Mouse (Mus musculus) liver, embryonic 11.5 days (tissue): Measurements from ENCODE around the gene Clec4f. TPM values are rescaled to one million over a fixed set of nuclear protein-coding genes. Genes with fewer than 3 reads are reported as not detected.

Experiments
- ATAC-seq: fragments of 200-750 bp; cut with Nextera tagmentation; replicated peaks from 2 replicates; pipeline ENCODE4 v1.8.0; 2017; ENCODE audit warnings: moderate number of reproducible peaks, mild to moderate bottlenecking, moderate TSS enrichment, moderate library complexity; ENCODE audit not compliant: low FRiP score
- DNase-seq: peaks from one replicate; pipeline ENCODE4 v3.0.0-alpha.2; 2017; ENCODE audit warnings: low spot score
- H3K27ac ChIP-seq: fragments of 300-500 bp; sonication (generic); 2 replicates; pipeline ENCODE4 v1.5.1; 2014; ENCODE audit warnings: mild to moderate bottlenecking, low read depth, low read length, control low read depth
- H3K27me3 ChIP-seq: fragments of 300-500 bp; sonication (generic); replicated peaks from 2 replicates; pipeline ENCODE4 v1.6.1; 2014; ENCODE audit warnings: low read length, mixed read lengths; ENCODE audit not compliant: control insufficient read depth, insufficient read depth
- H3K36me3 ChIP-seq: fragments of 300-500 bp; sonication (generic); 2 replicates; pipeline ENCODE4 v1.6.1; 2014; ENCODE audit warnings: mild to moderate bottlenecking, low read length, moderate library complexity, mixed read lengths; ENCODE audit not compliant: control insufficient read depth, insufficient read depth
- H3K4me1 ChIP-seq: fragments of 300-500 bp; sonication (generic); replicated peaks from 2 replicates; pipeline ENCODE4 v1.6.1; 2014; ENCODE audit warnings: low read length, mixed read lengths; ENCODE audit not compliant: control insufficient read depth, insufficient read depth
- H3K4me2 ChIP-seq: fragments of 300-500 bp; sonication (generic); 2 replicates; pipeline ENCODE4 v1.6.1; 2014; ENCODE audit warnings: mild to moderate bottlenecking, control low read depth, moderate library complexity
- H3K4me3 ChIP-seq: fragments of 300-500 bp; sonication (generic); 2 replicates; pipeline ENCODE4 v1.5.1; 2014; ENCODE audit warnings: low read depth, low read length, control low read depth
- H3K9ac ChIP-seq: fragments of 300-500 bp; sonication (generic); 2 replicates; pipeline ENCODE4 v1.6.1; 2014; ENCODE audit warnings: low read depth, low read length, control low read depth
- H3K9me3 ChIP-seq: fragments of 300-500 bp; sonication (generic); 2 replicates; pipeline ENCODE4 v1.6.1; 2016; ENCODE audit warnings: low read length, inconsistent platforms, mixed read lengths; ENCODE audit not compliant: control insufficient read depth
- WGBS: fragments of 180-500 bp; shearing (Covaris S2); extraction: QIAGEN DNeasy Blood & Tissue Kit; methylation state at CpG from one replicate; pipeline ENCODE4 v1.1.7; 2014; 5-methylcytosine and 5-hydroxymethylcytosine counted together
- polyA plus RNA-seq: library from polyadenylated mRNA; unstranded; fragments of >200 nt; fragmentation: Nextera tagmentation; extraction: Ambion mirVana; gene quantifications from 2 replicates; pipeline ENCODE4 v1.2.1, GENCODE M21; 2014

Gene Clec4f
- polyA plus RNA-seq, 1 experiment from 2014 or later = 1.3 TPM

GRCm38 (mm10) chr6:83595035-83595434 lies 61.0 kb downstream of the Clec4f start:
- DNase-seq = no peak
- Histone ChIP-seq H3K4me1 (no peaks in the 10 kb centered on the region), H3K9ac (no peak overlapping the region), H3K27ac (no peak overlapping the region), H3K9me3 (no peaks in the 10 kb centered on the region), H3K36me3 (no peaks in the 10 kb centered on the region), H3K4me2 (no peak overlapping the region), H3K27me3 (peaks cover 5% of the 10 kb centered on the region; the same call in 1 of the 2 replicates), H3K4me3 (no peak overlapping the region)
- 69% methylated on average over 2 of the region's 2 CpGs for WGBS
- ATAC-seq = no peak

Other genes with a start within 250 kb of the Clec4f start
- gene Tet3, start 197.1 kb downstream of the Clec4f start, polyA plus RNA-seq = 22.0 and 22.8 TPM in 2 replicates
- 43.4 and 44.7 TPM in 2 replicates for gene Dguok, start 149.2 kb downstream of the Clec4f start, polyA plus RNA-seq
- gene Actg2, start 119.9 kb downstream of the Clec4f start, polyA plus RNA-seq = 7.6 and 9.1 TPM in 2 replicates
- 21.2 TPM in 2 replicates for gene Stambp, start 83.5 kb downstream of the Clec4f start, polyA plus RNA-seq
- gene Cd207, start 21.7 kb upstream of the Clec4f start, polyA plus RNA-seq = not detected in 2 replicates
- gene Vax2, start 55.1 kb upstream of the Clec4f start, polyA plus RNA-seq = not detected in 2 replicates
- gene Atp6v1b1, start 86.8 kb upstream of the Clec4f start, polyA plus RNA-seq = not detected in 2 replicates
- gene Ankrd53, start 106.5 kb upstream of the Clec4f start, polyA plus RNA-seq = 0.18 TPM in 1 of 2 replicates, not detected in the other
- gene Tex261, start 119.6 kb upstream of the Clec4f start, polyA plus RNA-seq = 69.8 and 77.3 TPM in 2 replicates
- 19.9 and 25.0 TPM in 2 replicates for gene Nagk, start 138.8 kb upstream of the Clec4f start, polyA plus RNA-seq
- gene Paip2b, start 175.6 kb upstream of the Clec4f start, polyA plus RNA-seq = 8.4 and 9.2 TPM in 2 replicates
- 53.1 and 54.9 TPM in 2 replicates for gene Zfp638, start 210.9 kb upstream of the Clec4f start, polyA plus RNA-seq